In the genomic region with DNA sequence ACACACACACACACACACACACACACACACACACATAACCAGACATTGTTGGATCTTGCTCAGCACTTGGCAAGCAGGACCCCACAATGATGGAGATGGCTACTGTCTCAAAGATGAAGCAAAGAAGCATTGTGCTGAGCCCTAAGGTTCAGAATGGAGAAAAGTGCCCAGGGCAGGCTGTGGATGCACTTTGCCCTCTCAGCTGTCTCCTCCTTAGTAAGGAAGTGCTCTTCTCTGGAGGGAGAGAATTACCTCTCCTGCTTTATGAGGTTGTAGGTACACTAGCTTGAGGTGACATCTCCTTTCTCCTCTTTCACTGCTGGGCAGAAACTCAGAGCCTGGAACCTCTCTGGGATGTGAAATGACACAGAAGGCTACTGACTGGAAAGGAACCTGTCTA, we compare ENCODE assay signal across 27 mouse cellular contexts. TPM values are rescaled to one million over a fixed set of nuclear protein-coding genes. Genes with fewer than 3 reads are reported as not detected.
DNase-seq lines count a peak whose midpoint lies in the region; ATAC-seq and TF ChIP-seq lines count a peak whose summit lies in the region.
"Had no signal": no experiment of that assay in that cellular context is flagged by ENCODE, and none has a peak within 500 bp of the region (broad histone marks: within the 10 kb centered on the region; RNA-seq: fewer than 3 reads in every experiment).

No protein-coding gene starts in this region.

- intact Hi-C loops in left cerebral cortex, postnatal 14 days (cut with DNase I): no loop called here

- H3K4me2 ChIP-seq in intestine, embryonic 15.5 days (replicated peaks): no peak overlapping the region
- no peak overlapping the region for H3K4me2 ChIP-seq in intestine, postnatal 0 days (replicated peaks; ENCODE audit: low read depth)
- no peak overlapping the region for H3K4me2 ChIP-seq in intestine, embryonic 16.5 days (ENCODE audit: low read depth, low read length)
- H3K4me2 ChIP-seq: forebrain, embryonic 13.5 days; heart, embryonic 12.5 days; heart, embryonic 15.5 days; hindbrain, embryonic 13.5 days had no signal

- H3K27me3 ChIP-seq in intestine, embryonic 15.5 days (replicated peaks): no peaks in the 10 kb centered on the region
- H3K27me3 ChIP-seq in intestine, postnatal 0 days (replicated peaks; ENCODE audit: control insufficient read depth, insufficient read depth, low read length): no peaks in the 10 kb centered on the region
- H3K27me3 ChIP-seq in intestine, embryonic 16.5 days (replicated peaks; ENCODE audit: control insufficient read depth, insufficient read depth, low read length): no peaks in the 10 kb centered on the region
- H3K27me3 ChIP-seq: CH12.LX; forebrain, embryonic 13.5 days; heart, embryonic 12.5 days; heart, embryonic 15.5 days; hindbrain, embryonic 13.5 days; Patski had no signal

- peak overlapping the region; percentile 6; the same call in 1 of the 2 replicates for H3K27ac ChIP-seq in intestine, embryonic 15.5 days
- no peak overlapping the region for H3K27ac ChIP-seq in intestine, postnatal 0 days (ENCODE audit: low read depth, low read length)
- no peak overlapping the region for H3K27ac ChIP-seq in intestine, embryonic 16.5 days (ENCODE audit: low read length)
- H3K27ac ChIP-seq: forebrain, embryonic 10.5 days; forebrain, embryonic 13.5 days; heart, embryonic 15.5 days; hindbrain, embryonic 10.5 days; hindbrain, embryonic 13.5 days had no signal

- no peak overlapping the region for H3K9ac ChIP-seq in intestine, embryonic 15.5 days
- no peak overlapping the region for H3K9ac ChIP-seq in intestine, postnatal 0 days (ENCODE audit: low read depth, low read length)
- H3K9ac ChIP-seq in intestine, embryonic 16.5 days (ENCODE audit: low read depth, low read length): no peak overlapping the region
- H3K9ac ChIP-seq: forebrain, embryonic 13.5 days; heart, embryonic 12.5 days; heart, embryonic 15.5 days; hindbrain, embryonic 13.5 days had no signal

- H3K36me3 ChIP-seq in intestine, embryonic 15.5 days: no peaks in the 10 kb centered on the region
- 0 out of 2 replicates have a peak, but pooled peaks cover 9% of the 10 kb centered on the region for H3K36me3 ChIP-seq in intestine, postnatal 0 days (ENCODE audit: control insufficient read depth, insufficient read depth)
- H3K36me3 ChIP-seq in intestine, embryonic 16.5 days (ENCODE audit: control insufficient read depth, insufficient read depth, low read length): no peaks in the 10 kb centered on the region
- H3K36me3 ChIP-seq: forebrain, embryonic 10.5 days; hindbrain, embryonic 10.5 days; hindbrain, embryonic 13.5 days had no signal

- peak; percentile 75; the same call in 1 of the 2 replicates for ATAC-seq in intestine, embryonic 15.5 days
- ATAC-seq in intestine, postnatal 0 days: no peak; the same call in 1 of the 2 replicates
- peak; percentile 59; the same call in 1 of the 2 replicates for ATAC-seq in intestine, embryonic 16.5 days
- ATAC-seq: forebrain, embryonic 13.5 days; forebrain, embryonic 16.5 days; hindbrain, embryonic 16.5 days; Patski had no signal

- DNase-seq in kidney, adult 9 months: peak; percentile 32
- DNase-seq in kidney, adult 18-20 months: no peak
- DNase-seq in left cerebral cortex, postnatal 14 days (ENCODE audit: low spot score in 2 of 2): no peak
- DNase-seq: adrenal gland, postnatal 10 days; adrenal gland, postnatal 36 days; B cell, adult 2 months; cerebellum, adult 18-20 months; cerebellum, adult 9-10 months; cerebellum, postnatal 14 days; gastrocnemius, postnatal 14 days; heart, adult 18-20 months; heart, postnatal 10 days; heart, postnatal 36 days had no signal

- no peaks in the 10 kb centered on the region for H3K4me1 ChIP-seq in intestine, embryonic 15.5 days (replicated peaks)
- H3K4me1 ChIP-seq in intestine, postnatal 0 days (replicated peaks; ENCODE audit: control insufficient read depth, insufficient read depth, low read length): no peaks in the 10 kb centered on the region
- H3K4me1 ChIP-seq in intestine, embryonic 16.5 days (ENCODE audit: control insufficient read depth, insufficient read depth, low read length): 0 out of 2 replicates have a peak, but pooled peaks cover 4% of the 10 kb centered on the region
- H3K4me1 ChIP-seq: forebrain, embryonic 10.5 days; forebrain, embryonic 13.5 days; heart, embryonic 15.5 days; hindbrain, embryonic 10.5 days; hindbrain, embryonic 13.5 days had no signal

- H3K9me3 ChIP-seq in intestine, embryonic 15.5 days: no peaks in the 10 kb centered on the region
- no peaks in the 10 kb centered on the region for H3K9me3 ChIP-seq in intestine, postnatal 0 days (ENCODE audit: control insufficient read depth)
- H3K9me3 ChIP-seq in intestine, embryonic 16.5 days (ENCODE audit: control insufficient read depth, low read length): no peaks in the 10 kb centered on the region
- H3K9me3 ChIP-seq: forebrain, embryonic 10.5 days; forebrain, embryonic 13.5 days; G1E; heart, embryonic 12.5 days; heart, embryonic 15.5 days; hindbrain, embryonic 10.5 days; hindbrain, embryonic 13.5 days had no signal

- TF ChIP-seq CTCF in intestine, postnatal 0 days (IDR thresholded peaks at IDR 0.05; ENCODE audit: low read depth): no peak

- H3K4me3 ChIP-seq in intestine, embryonic 15.5 days (replicated peaks): no peak overlapping the region
- H3K4me3 ChIP-seq in intestine, postnatal 0 days (ENCODE audit: low read depth, low read length): no peak overlapping the region
- H3K4me3 ChIP-seq in intestine, embryonic 16.5 days (ENCODE audit: low read length): no peak overlapping the region
- H3K4me3 ChIP-seq: forebrain, embryonic 10.5 days; forebrain, embryonic 13.5 days; heart, embryonic 12.5 days; heart, embryonic 15.5 days; hindbrain, embryonic 10.5 days; hindbrain, embryonic 13.5 days had no signal

RNA-seq across cellular contexts. Expression of a gene that starts 49.5 kb away (rescaled TPM):
- polyA plus RNA-seq in intestine, embryonic 15.5 days (2015; fragmentation: Nextera tagmentation; extraction: Ambion mirVana): 15.1 and 15.8 TPM in 2 replicates
- polyA plus RNA-seq in intestine, postnatal 0 days (2015; fragmentation: Nextera tagmentation; extraction: Ambion mirVana): 12.6 and 12.7 TPM in 2 replicates
- 9.9 and 10.2 TPM in 2 replicates for polyA plus RNA-seq in intestine, embryonic 16.5 days (2015; fragmentation: Nextera tagmentation; extraction: Ambion mirVana)
- 10 to 100 TPM; 17.4 to 22.7 TPM for total RNA-seq in left cerebral cortex, postnatal 14 days (2021)

RNA-seq across cellular contexts. Expression of a gene that starts 49.5 kb away (rescaled TPM):
- polyA plus RNA-seq in intestine, embryonic 15.5 days (2015; fragmentation: Nextera tagmentation; extraction: Ambion mirVana): 11.7 and 12.4 TPM in 2 replicates
- 4.1 and 4.2 TPM in 2 replicates for polyA plus RNA-seq in intestine, postnatal 0 days (2015; fragmentation: Nextera tagmentation; extraction: Ambion mirVana)
- polyA plus RNA-seq in intestine, embryonic 16.5 days (2015; fragmentation: Nextera tagmentation; extraction: Ambion mirVana): 11.2 and 11.5 TPM in 2 replicates
- total RNA-seq in left cerebral cortex, postnatal 14 days (2021): 10 to 100 TPM; 20.8 to 21.1 TPM
